Mouse (Mus musculus): ENCODE measurements around the gene Ifi208. TPM values are rescaled to one million over a fixed set of nuclear protein-coding genes. Genes with fewer than 3 reads are reported as not detected.

The Ifi208 gene
- not detected in 2 replicates for polyA plus RNA-seq (2015; fragmentation: Nextera tagmentation; extraction: Ambion mirVana)

GRCm38 (mm10) chr1:173673458-173674097 lies at the start of gene Ifi208:
TSS of gene Ifi208 (plus strand) at chr1:173673675.

DNA sequence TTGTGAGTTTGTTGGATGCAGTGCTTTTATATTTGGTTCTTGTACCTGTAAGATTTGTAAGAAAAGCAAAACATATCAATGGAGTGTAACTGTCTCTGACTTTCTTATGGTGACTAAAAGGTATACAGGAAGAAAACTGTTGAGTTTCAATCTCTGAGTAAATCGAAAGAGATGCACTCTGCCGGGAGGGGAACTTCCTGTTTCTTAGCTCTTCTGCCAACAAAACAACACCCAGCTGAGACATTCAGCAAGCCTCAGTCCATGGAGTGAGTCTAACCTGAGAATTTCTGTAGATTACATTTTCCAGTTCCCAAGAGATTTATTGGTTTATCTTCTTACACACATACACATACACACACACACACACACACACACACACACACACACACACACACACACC lies 42.9 kb upstream of the Ifi208 start, which contains the start of gene Ifi209:
Gene Ifi209, plus strand, starts transcription at position 296 of the 400 bp plus-strand sequence.

DNA sequence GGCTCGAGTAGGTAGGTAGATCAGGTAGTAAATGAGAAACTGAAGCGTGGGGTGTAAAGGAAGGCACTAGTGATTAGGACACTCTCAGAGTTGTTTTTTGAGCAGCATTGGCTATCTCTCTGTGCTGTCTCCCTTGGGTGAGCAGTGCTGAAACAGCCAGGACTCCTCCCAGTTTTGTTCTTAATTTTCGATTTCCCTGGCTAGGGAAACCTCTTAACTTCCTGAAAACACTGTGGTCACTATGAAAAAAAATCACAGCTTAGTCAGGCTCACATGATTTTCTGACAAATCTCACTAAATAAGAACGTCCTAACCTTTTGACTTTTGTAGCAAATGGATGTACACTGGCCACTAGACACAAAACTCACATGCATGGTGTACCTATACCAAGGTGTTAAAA lies 68.2 kb downstream of the Ifi208 start, which contains the start of gene Ifi207:
Gene Ifi207, minus strand, starts transcription at position 92 of the 400 bp plus-strand sequence.

Small RNA genes lying within 50 kb of the gene (microRNA-seq; reads per million reads assigned to microRNA genes)
- 0 reads per million in 2 experiments for gene Gm44339

Other genes with a start within 250 kb of the Ifi208 start
- gene Ifi206, start 182.6 kb upstream of the Ifi208 start, polyA plus RNA-seq (2015; fragmentation: Nextera tagmentation; extraction: Ambion mirVana) = 0.18 and 0.27 TPM in 2 replicates
- not detected in 2 replicates for gene Ifi214, start 137.7 kb upstream of the Ifi208 start, polyA plus RNA-seq (2015; fragmentation: Nextera tagmentation; extraction: Ambion mirVana)
- gene Ifi213, start 74.4 kb upstream of the Ifi208 start, polyA plus RNA-seq (2015; fragmentation: Nextera tagmentation; extraction: Ambion mirVana) = 0.38 and 0.74 TPM in 2 replicates
- gene Ifi209, start 42.8 kb upstream of the Ifi208 start, polyA plus RNA-seq (2015; fragmentation: Nextera tagmentation; extraction: Ambion mirVana) = 0.35 and 0.62 TPM in 2 replicates
- 1.5 and 2.1 TPM in 2 replicates for gene Ifi207, start 68.1 kb downstream of the Ifi208 start, polyA plus RNA-seq (2015; fragmentation: Nextera tagmentation; extraction: Ambion mirVana)
- 3.9 and 6.3 TPM in 2 replicates for gene Ifi204, start 93.3 kb downstream of the Ifi208 start, polyA plus RNA-seq (2015; fragmentation: Nextera tagmentation; extraction: Ambion mirVana)
- gene Ifi211, start 239.4 kb downstream of the Ifi208 start, polyA plus RNA-seq (2015; fragmentation: Nextera tagmentation; extraction: Ambion mirVana) = 1.8 and 3.7 TPM in 2 replicates